Mouse (Mus musculus): ENCODE data around the gene 4930579F01Rik. TPM values are rescaled to one million over a fixed set of nuclear protein-coding genes. Genes with fewer than 3 reads are reported as not detected.

4930579F01Rik gene
- polyA plus RNA-seq, 1 experiment from 2014 or later: not detected

DNA sequence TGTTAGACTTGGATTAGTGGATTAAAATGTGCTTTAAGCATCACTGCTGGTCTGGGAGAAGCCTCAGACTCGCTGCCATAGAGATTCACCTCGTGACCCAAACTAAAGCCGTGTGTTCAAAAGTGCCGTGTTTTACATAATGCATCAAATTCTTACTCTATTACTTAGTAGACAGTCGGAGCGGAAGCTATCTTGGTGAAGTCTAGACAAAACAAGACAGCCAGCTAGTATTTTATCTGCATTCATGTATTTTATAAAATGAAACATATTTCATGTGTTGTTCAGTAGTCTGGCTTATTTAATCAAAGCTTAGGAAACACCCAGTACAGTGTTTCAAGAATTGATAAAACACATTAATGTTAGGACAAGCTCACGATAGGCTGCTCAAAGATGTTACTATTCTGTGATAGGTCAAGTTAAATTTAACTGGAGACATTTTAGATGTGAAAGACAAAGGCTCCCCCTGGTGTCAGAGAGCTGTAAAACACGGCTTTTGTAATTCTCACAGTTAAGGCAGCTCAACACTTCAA, 48.9 kb downstream of the 4930579F01Rik start, which contains the start of gene Mttp:
TSS of gene Mttp (minus strand) at position 327 of the 530 bp plus-strand sequence.
- Histone ChIP-seq H3K27me3 (replicated peaks; ENCODE audit: insufficient read depth, low read length) (no peaks in the 10 kb centered on the region), H3K4me3 (ENCODE audit: low read depth, low read length) (peak within 1 kb of the TSS; percentile 71), H3K9ac (replicated peaks; ENCODE audit: low read depth) (peak within 1 kb of the TSS; percentile 50), H3K4me2 (replicated peaks; ENCODE audit: low read depth, low read length) (peak within 1 kb of the TSS; percentile 67), H3K27ac (ENCODE audit: low read length) (peak within 1 kb of the TSS; percentile 97), H3K9me3 (ENCODE audit: low read length) (no peaks in the 10 kb centered on the region), H3K4me1 (ENCODE audit: insufficient read depth, low read depth, low read length) (peaks cover 4% of the 10 kb centered on the region; the same call in 1 of the 2 replicates), H3K36me3 (ENCODE audit: insufficient read depth, low read length) (no peaks in the 10 kb centered on the region)
- ATAC-seq (0 out of 2 replicates have a peak, but pooled peaks have one; percentile 3), DNase-seq (ENCODE audit: low spot score) (peak; percentile 92)
- TF ChIP-seq EP300 (IDR thresholded peaks at IDR 0.05): peak; percentile 46; the same call in 1 of the 2 replicates
- TF ChIP-seq CTCF (IDR thresholded peaks at IDR 0.05): peak; percentile 80
- WGBS: 1% methylated on average over 8 of the region's 8 CpGs

DNA sequence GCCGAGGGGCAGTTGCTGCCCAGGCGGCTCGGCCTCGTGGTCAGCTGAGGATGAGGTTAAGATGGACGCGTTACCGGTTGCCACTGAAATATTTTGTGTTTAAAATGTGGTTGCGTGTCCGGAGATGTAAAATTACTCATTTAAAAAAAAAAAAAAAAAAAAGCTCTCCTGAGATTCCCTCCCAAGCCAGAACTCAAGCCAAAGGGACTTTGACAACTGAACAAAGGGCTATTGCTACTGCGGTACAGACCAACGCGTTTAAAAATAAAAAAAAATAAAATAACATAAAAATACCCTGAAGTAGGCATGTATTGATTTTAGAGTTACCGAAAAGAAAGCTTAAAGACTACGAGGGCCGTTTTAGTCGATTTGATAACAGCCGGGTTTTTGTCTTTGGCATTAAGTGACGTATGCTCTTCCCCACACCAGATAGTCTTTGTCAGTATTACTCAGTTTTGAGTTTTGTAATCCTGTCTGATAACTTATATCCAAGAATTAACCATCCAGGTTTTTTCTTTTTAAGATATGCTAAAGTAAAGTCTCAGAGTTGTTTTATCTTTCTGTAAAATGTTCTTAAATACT, 49.5 kb downstream of the 4930579F01Rik start:
- TF ChIP-seq EP300 (IDR thresholded peaks at IDR 0.05) (no peak), CTCF (IDR thresholded peaks at IDR 0.05) (no peak)
- ATAC-seq: no peak
- Histone ChIP-seq H3K27me3 (replicated peaks; ENCODE audit: insufficient read depth, low read length) (no peaks in the 10 kb centered on the region), H3K9ac (replicated peaks; ENCODE audit: low read depth) (peak overlapping the region; percentile 50), H3K4me1 (ENCODE audit: insufficient read depth, low read depth, low read length) (peaks cover 4% of the 10 kb centered on the region; the same call in 1 of the 2 replicates), H3K36me3 (ENCODE audit: insufficient read depth, low read length) (no peaks in the 10 kb centered on the region), H3K9me3 (ENCODE audit: low read length) (no peaks in the 10 kb centered on the region), H3K4me3 (ENCODE audit: low read depth, low read length) (peak overlapping the region; percentile 71), H3K27ac (ENCODE audit: low read length) (peak overlapping the region; percentile 97), H3K4me2 (replicated peaks; ENCODE audit: low read depth, low read length) (peak overlapping the region; percentile 67)
- under 1% methylated on average over 18 of the region's 18 CpGs for WGBS
- peak; percentile 56 for DNase-seq (ENCODE audit: low spot score)

DNA sequence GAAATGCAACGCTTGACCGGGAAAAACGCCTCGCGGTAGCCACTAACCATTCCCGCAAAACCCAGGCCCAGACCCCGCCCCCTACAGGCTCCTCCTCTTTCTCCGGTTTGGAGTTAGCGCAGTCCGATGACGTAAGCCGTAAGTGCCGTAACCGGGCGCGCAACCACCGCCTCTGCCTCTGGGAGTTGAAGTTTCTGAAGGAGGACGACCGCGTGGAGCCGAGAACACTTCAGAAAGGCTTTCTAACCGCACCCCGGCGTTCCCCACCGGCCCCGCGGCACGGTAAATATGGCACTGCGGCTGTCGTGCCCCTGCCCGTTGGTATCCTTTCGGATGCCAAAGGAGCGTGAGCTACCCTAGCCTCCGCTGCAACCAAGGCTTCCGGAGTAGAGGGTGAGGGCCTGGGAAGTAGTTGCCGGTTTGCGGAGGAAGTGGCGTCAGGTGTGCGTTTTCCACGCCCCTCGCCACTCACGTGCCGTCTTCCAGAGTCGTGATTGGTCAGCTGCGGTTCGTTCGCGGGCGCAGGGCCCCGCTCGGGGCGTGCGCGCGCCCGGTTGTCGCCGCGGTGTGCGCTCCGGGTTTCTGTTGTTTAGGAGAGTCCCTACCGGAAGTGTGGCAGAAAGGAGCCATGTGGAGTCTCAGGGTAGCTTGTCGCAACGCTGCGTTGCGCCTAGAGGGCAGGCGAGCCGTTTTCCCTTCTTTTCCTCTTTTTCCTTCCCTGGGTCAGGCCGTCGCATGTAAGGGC, 50.1 kb downstream of the 4930579F01Rik start, which contains the start of gene Trmt10a:
TSS of gene Trmt10a (plus strand) at position 134 of the 745 bp plus-strand sequence.
- Histone ChIP-seq H3K4me2 (replicated peaks; ENCODE audit: low read depth, low read length) (peak within 1 kb of the TSS; percentile 67), H3K4me1 (ENCODE audit: insufficient read depth, low read depth, low read length) (peaks cover 4% of the 10 kb centered on the region; the same call in 1 of the 2 replicates), H3K9ac (replicated peaks; ENCODE audit: low read depth) (peak within 1 kb of the TSS; percentile 50), H3K27ac (ENCODE audit: low read length) (peak within 1 kb of the TSS; percentile 97), H3K27me3 (replicated peaks; ENCODE audit: insufficient read depth, low read length) (no peaks in the 10 kb centered on the region), H3K36me3 (ENCODE audit: insufficient read depth, low read length) (no peaks in the 10 kb centered on the region), H3K4me3 (ENCODE audit: low read depth, low read length) (peak within 1 kb of the TSS; percentile 71), H3K9me3 (ENCODE audit: low read length) (no peaks in the 10 kb centered on the region)
- peak; percentile 41 for TF ChIP-seq EP300 (IDR thresholded peaks at IDR 0.05)
- peak; percentile 65 for TF ChIP-seq CTCF (IDR thresholded peaks at IDR 0.05)
- ATAC-seq (peak; percentile 99), DNase-seq (ENCODE audit: low spot score) (peak; percentile 99)
- 1% methylated on average over 70 of the region's 70 CpGs for WGBS

DNA sequence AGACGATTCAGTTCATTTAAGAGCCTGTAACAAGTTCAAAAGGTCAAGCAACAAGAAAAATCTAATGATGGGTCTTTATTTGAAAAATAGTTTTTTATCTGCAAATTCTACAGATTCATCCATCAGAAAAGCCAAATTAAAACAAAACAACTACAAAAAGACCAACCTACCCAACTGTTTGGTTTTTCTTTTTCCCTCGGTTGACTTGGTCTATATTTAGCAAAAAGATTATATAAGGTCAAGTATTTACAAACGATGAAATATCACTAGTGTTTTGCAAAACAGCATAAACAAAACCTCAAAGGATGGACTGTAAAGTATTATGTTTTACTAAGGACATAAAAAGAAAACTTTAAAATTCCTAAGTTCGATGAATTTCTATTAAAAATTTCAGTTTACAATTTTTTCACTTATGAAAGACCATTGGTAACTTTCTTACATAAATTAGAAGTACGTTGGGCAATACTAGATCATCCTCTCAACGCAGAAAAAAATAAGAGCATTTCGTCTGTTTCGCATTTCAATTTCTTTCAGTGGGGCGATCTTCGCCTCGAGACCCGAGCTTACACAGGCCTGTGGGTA, 50.8 kb downstream of the 4930579F01Rik start:
- peak overlapping the region; percentile 71 for H3K4me3 ChIP-seq (ENCODE audit: low read depth, low read length)
- DNase-seq (ENCODE audit: low spot score): peak; percentile 33
- H3K9me3 ChIP-seq (ENCODE audit: low read length): no peaks in the 10 kb centered on the region
- H3K9ac ChIP-seq (replicated peaks; ENCODE audit: low read depth): 0 out of 2 replicates have a peak overlapping the region, but pooled peaks have one; percentile 45
- H3K27ac ChIP-seq (ENCODE audit: low read length): peak overlapping the region; percentile 97
- peak overlapping the region; percentile 67 for H3K4me2 ChIP-seq (replicated peaks; ENCODE audit: low read depth, low read length)
- no peaks in the 10 kb centered on the region for H3K27me3 ChIP-seq (replicated peaks; ENCODE audit: insufficient read depth, low read length)
- 3% methylated on average over 12 of the region's 12 CpGs for WGBS
- ATAC-seq: no peak
- no peaks in the 10 kb centered on the region for H3K36me3 ChIP-seq (ENCODE audit: insufficient read depth, low read length)
- H3K4me1 ChIP-seq (ENCODE audit: insufficient read depth, low read depth, low read length): peaks cover 4% of the 10 kb centered on the region; the same call in 1 of the 2 replicates
- no peak for TF ChIP-seq CTCF (IDR thresholded peaks at IDR 0.05)
- TF ChIP-seq EP300 (IDR thresholded peaks at IDR 0.05): no peak; the same call in 1 of the 2 replicates

DNA sequence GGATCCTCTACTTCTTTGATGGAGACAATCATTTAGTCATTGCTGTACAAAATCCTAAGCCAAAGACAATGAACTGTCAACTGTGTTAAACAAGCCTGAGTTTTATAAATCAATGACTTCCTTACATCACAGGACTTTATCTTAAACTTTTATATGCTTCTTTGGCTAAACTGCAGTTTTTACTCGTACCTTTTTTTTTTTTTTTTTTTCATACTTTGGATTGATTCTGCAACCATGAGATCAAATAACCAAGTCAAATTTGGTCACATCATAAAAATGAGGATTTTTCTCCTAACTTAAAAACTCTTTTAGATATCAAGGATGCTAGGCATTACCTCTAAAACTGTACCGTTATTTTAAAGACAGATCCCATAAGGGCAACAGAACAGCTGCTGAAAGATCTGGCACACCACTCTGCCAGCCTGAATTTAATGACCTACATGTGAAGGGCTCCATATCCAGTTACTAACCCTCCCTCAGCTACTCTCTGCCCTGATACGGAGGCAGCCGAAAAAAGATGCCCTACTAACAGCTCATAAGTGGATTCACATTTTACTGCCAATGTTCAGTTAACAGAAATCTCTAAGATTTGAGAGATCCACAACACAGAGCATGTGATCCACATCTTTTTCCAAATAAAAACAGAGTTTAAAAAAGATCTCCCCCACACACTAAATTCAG, 51.4 kb downstream of the 4930579F01Rik start:
- TF ChIP-seq EP300 (IDR thresholded peaks at IDR 0.05): no peak
- no peak for TF ChIP-seq CTCF (IDR thresholded peaks at IDR 0.05)

More for the DNA sequence above, 51.4 kb downstream of the 4930579F01Rik start:
- Histone ChIP-seq H3K9me3 (ENCODE audit: low read length) (no peaks in the 10 kb centered on the region), H3K27ac (ENCODE audit: low read length) (peak overlapping the region; percentile 21; the same call in 1 of the 2 replicates), H3K4me3 (ENCODE audit: low read depth, low read length) (no peak overlapping the region), H3K4me2 (replicated peaks; ENCODE audit: low read depth, low read length) (peak overlapping the region; percentile 67; the same call in 1 of the 2 replicates), H3K9ac (replicated peaks; ENCODE audit: low read depth) (0 out of 2 replicates have a peak overlapping the region, but pooled peaks have one; percentile 19), H3K4me1 (ENCODE audit: insufficient read depth, low read depth, low read length) (peaks cover 4% of the 10 kb centered on the region; the same call in 1 of the 2 replicates), H3K36me3 (ENCODE audit: insufficient read depth, low read length) (no peaks in the 10 kb centered on the region), H3K27me3 (replicated peaks; ENCODE audit: insufficient read depth, low read length) (no peaks in the 10 kb centered on the region)
- ATAC-seq: no peak
- DNase-seq (ENCODE audit: low spot score): no peak
- WGBS: 37% methylated on average over 4 of the region's 4 CpGs

Data from lung, postnatal 0 days (tissue).